Mouse (Mus musculus) stomach, postnatal 0 days (tissue): ENCODE measurements around the gene Hist1h1d. TPM values are rescaled to one million over a fixed set of nuclear protein-coding genes. Genes with fewer than 3 reads are reported as not detected.

Experiments
- ATAC-seq: fragments of 200-750 bp; cut with Nextera tagmentation; 2 replicates; pipeline ENCODE4 v1.8.0; 2017; ENCODE audit not compliant: low FRiP score, low TSS enrichment
- DNase-seq: peaks from one replicate; pipeline ENCODE4 v3.0.0-alpha.2; 2016; ENCODE audit warnings: low spot score
- H3K27ac ChIP-seq: fragments of 300-500 bp; sonication (generic); replicated peaks from 2 replicates; pipeline ENCODE4 v1.5.1; 2014; ENCODE audit warnings: mild to moderate bottlenecking, control low read depth
- H3K27me3 ChIP-seq: fragments of 300-500 bp; sonication (generic); 2 replicates; pipeline ENCODE4 v1.6.1; 2014; ENCODE audit warnings: low read length; ENCODE audit not compliant: control insufficient read depth, insufficient read depth
- H3K36me3 ChIP-seq: fragments of 300-500 bp; sonication (generic); 2 replicates; pipeline ENCODE4 v1.6.1; 2014; ENCODE audit warnings: low read length, mixed read lengths; ENCODE audit not compliant: control insufficient read depth, insufficient read depth
- H3K4me1 ChIP-seq: fragments of 300-500 bp; sonication (generic); replicated peaks from 2 replicates; pipeline ENCODE4 v1.6.1; 2014; ENCODE audit warnings: antibody characterized with exemption; ENCODE audit not compliant: control insufficient read depth, insufficient read depth
- H3K4me2 ChIP-seq: fragments of 300-500 bp; sonication (generic); replicated peaks from 2 replicates; pipeline ENCODE4 v1.6.1; 2014; ENCODE audit warnings: low read depth, mild to moderate bottlenecking, control low read depth, moderate library complexity
- H3K4me3 ChIP-seq: fragments of 300-500 bp; sonication (generic); 2 replicates; pipeline ENCODE4 v1.5.1; 2014; ENCODE audit warnings: low read depth, low read length, control low read depth
- H3K9ac ChIP-seq: fragments of 300-500 bp; sonication (generic); 2 replicates; pipeline ENCODE4 v1.6.1; 2014; ENCODE audit warnings: mild to moderate bottlenecking, low read length, control low read depth, mixed read lengths
- H3K9me3 ChIP-seq: fragments of 300-500 bp; sonication (generic); 2 replicates; pipeline ENCODE4 v1.6.1; 2016; ENCODE audit warnings: low read length; ENCODE audit not compliant: control insufficient read depth
- CTCF ChIP-seq: IDR thresholded peaks from 2 replicates; pipeline ENCODE4 v1.5.1; 2016; ENCODE audit warnings: antibody characterized with exemption, low read depth, mild to moderate bottlenecking, moderate library complexity
- EP300 ChIP-seq: optimal IDR thresholded peaks from 2 replicates; pipeline ENCODE3; 2016; ENCODE audit warnings: antibody characterized with exemption
- WGBS: fragments of 180-500 bp; shearing (Covaris S2); extraction: QIAGEN DNeasy Blood & Tissue Kit; methylation state at CpG from one replicate; pipeline ENCODE4 v1.1.7; 2014; 5-methylcytosine and 5-hydroxymethylcytosine counted together
- polyA plus RNA-seq: library from polyadenylated mRNA; unstranded; fragments of >200 nt; fragmentation: Nextera tagmentation; extraction: Ambion mirVana; gene quantifications from 2 replicates; pipeline ENCODE4 v1.2.1, GENCODE M21; 2015

Hist1h1d gene
- polyA plus RNA-seq, 1 experiment from 2014 or later: 0.34 TPM

DNA sequence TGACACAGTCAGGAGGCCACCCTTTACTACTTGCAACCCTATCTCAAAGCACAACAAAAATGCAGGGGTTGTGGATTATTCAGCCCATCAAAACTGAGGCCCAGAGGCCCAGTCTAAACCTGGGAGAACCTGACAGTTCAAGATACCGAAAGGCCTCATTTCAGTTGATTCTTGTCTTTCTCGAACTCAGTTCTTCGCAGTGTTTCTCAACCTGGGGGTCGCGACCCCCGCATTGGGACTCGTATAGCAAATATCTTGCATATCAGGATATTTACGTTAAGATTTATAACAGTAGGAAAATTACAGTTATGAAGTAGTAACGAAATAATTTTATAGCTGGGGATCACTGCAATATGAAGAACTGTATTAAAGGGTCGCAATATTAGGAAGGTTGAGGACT, 27.2 kb upstream of the Hist1h1d start:
- Histone ChIP-seq H3K4me3 (peak overlapping the region; percentile 39), H3K4me1 (no peaks in the 10 kb centered on the region), H3K36me3 (no peaks in the 10 kb centered on the region), H3K27me3 (no peaks in the 10 kb centered on the region), H3K9me3 (no peaks in the 10 kb centered on the region), H3K27ac (no peak overlapping the region), H3K4me2 (peak overlapping the region; percentile 51), H3K9ac (no peak overlapping the region)
- ATAC-seq: no peak
- no peak for DNase-seq
- 5% methylated on average over 10 of the region's 10 CpGs for WGBS
- TF ChIP-seq CTCF: no peak
- TF ChIP-seq EP300: no peak

GRCm38 (mm10) chr13:23526312-23526711, 26.8 kb upstream of the Hist1h1d start:
- Histone ChIP-seq H3K27me3 (no peaks in the 10 kb centered on the region), H3K27ac (no peak overlapping the region), H3K9ac (0 out of 2 replicates have a peak overlapping the region, but pooled peaks have one; percentile 39), H3K4me1 (no peaks in the 10 kb centered on the region), H3K9me3 (no peaks in the 10 kb centered on the region), H3K4me3 (peak overlapping the region; percentile 39), H3K36me3 (no peaks in the 10 kb centered on the region), H3K4me2 (peak overlapping the region; percentile 51)
- peak; percentile 89 for DNase-seq
- WGBS: under 1% methylated on average over 17 of the region's 17 CpGs
- TF ChIP-seq EP300 (no peak), CTCF (no peak)
- ATAC-seq: peak; percentile 40

DNA sequence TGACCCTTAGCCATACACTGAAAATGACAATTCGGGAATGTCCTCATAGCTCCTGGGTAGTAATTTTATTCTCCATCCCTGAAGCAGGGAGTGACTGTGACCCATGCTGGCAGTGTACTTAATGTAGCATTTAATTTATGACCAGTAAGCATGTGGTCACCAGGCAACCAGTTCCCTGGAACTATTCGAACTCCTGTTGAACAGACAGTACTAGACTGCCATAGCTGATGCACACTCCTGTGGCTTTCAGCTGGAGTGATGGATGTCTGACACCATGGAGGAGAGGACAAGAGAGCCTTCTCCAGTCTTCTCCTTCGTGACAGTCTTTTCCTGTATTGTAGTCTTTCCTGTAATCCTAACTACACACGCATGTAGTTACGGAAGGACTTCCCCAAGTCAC, 24.1 kb upstream of the Hist1h1d start:
- Histone ChIP-seq H3K4me2 (no peak overlapping the region), H3K27ac (no peak overlapping the region)

DNA sequence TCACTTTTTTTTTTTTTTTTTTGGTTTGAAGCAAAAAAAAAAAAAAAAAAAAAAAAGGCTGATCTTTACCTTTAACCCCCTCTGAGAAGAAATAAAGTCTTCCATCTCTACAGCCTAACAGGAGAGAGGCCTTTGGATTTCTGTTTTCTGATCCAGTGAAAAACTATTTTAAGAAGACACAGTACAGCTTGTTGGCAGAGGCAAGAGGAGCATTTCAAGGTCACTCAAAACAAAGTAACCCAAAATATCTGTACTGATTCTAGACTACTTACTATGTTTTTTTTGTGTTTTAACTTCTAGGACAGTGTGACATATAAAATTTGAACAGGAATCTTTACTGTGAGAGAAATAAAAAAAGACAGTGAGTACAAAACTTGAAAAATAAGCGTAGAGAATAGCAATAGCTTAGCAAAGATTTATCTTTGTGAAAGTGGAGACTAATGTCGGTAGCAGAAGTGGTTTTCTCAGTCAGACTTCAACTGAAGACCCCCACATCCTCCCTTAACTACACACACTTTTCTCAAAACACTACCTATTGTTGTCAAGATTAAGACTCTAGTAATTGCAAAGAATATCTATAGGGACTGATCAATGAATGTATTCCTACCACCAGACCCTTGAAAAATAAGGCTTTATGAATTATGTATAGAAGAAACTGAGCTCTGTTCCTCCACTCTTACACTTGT, 23.4 kb upstream of the Hist1h1d start:
- ATAC-seq: no peak
- H3K4me1 ChIP-seq: no peaks in the 10 kb centered on the region
- H3K9me3 ChIP-seq: no peaks in the 10 kb centered on the region
- 4% methylated on average over 2 of the region's 2 CpGs for WGBS
- H3K4me3 ChIP-seq: peak overlapping the region; percentile 60
- TF ChIP-seq EP300: no peak
- TF ChIP-seq CTCF: no peak
- peak overlapping the region; percentile 98 for H3K27ac ChIP-seq
- no peak for DNase-seq
- H3K9ac ChIP-seq: peak overlapping the region; percentile 78
- no peaks in the 10 kb centered on the region for H3K36me3 ChIP-seq
- peak overlapping the region; percentile 73 for H3K4me2 ChIP-seq
- no peaks in the 10 kb centered on the region for H3K27me3 ChIP-seq

More for the DNA sequence above, 24.1 kb upstream of the Hist1h1d start:
- no peak overlapping the region for H3K4me3 ChIP-seq
- no peak overlapping the region for H3K9ac ChIP-seq
- ATAC-seq: no peak
- H3K9me3 ChIP-seq: no peaks in the 10 kb centered on the region
- H3K36me3 ChIP-seq: no peaks in the 10 kb centered on the region
- WGBS: 70% methylated on average over 5 of the region's 5 CpGs
- TF ChIP-seq CTCF (no peak), EP300 (no peak)
- H3K4me1 ChIP-seq: no peaks in the 10 kb centered on the region
- no peaks in the 10 kb centered on the region for H3K27me3 ChIP-seq
- no peak for DNase-seq

GRCm38 (mm10) chr13:23530181-23530900, 22.7 kb upstream of the Hist1h1d start:
- Histone ChIP-seq H3K27me3 (no peaks in the 10 kb centered on the region), H3K9me3 (no peaks in the 10 kb centered on the region), H3K4me2 (peak overlapping the region; percentile 73), H3K9ac (peak overlapping the region; percentile 78), H3K27ac (peak overlapping the region; percentile 98), H3K4me3 (peak overlapping the region; percentile 60), H3K36me3 (no peaks in the 10 kb centered on the region), H3K4me1 (no peaks in the 10 kb centered on the region)
- WGBS: under 1% methylated on average over 20 of the region's 20 CpGs
- TF ChIP-seq EP300 (no peak), CTCF (no peak)
- peak; percentile 72 for DNase-seq
- peak; percentile 39; the same call in 1 of the 2 replicates for ATAC-seq
